Mouse (Mus musculus) neural tube, embryonic 14.5 days (tissue): ENCODE data around the gene Ppp1r26. TPM values are rescaled to one million over a fixed set of nuclear protein-coding genes. Genes with fewer than 3 reads are reported as not detected.
A peak's percentile ranks its signal among the peaks of the same experiment; 100 is the strongest.

ENCODE experiments used
- ATAC-seq: fragments of 200-750 bp; cut with Nextera tagmentation; 2 replicates; pipeline ENCODE4 v1.8.0; 2017; ENCODE audit warnings: low read depth, mild to moderate bottlenecking, moderate TSS enrichment, moderate library complexity
- H3K27ac ChIP-seq: fragments of 300-500 bp; sonication (generic); 2 replicates; pipeline ENCODE4 v1.5.1; 2014; ENCODE audit warnings: low read depth, mild to moderate bottlenecking, control low read depth, low read length, moderate library complexity, mixed read lengths
- H3K27me3 ChIP-seq: fragments of 300-500 bp; sonication (generic); 2 replicates; pipeline ENCODE4 v1.6.1; 2014; ENCODE audit warnings: low read length; ENCODE audit not compliant: control insufficient read depth, insufficient read depth
- H3K36me3 ChIP-seq: fragments of 300-500 bp; sonication (generic); 2 replicates; pipeline ENCODE4 v1.6.1; 2014; ENCODE audit warnings: low read length, mixed read lengths; ENCODE audit not compliant: control insufficient read depth, insufficient read depth
- H3K4me1 ChIP-seq: fragments of 300-500 bp; sonication (generic); 2 replicates; pipeline ENCODE4 v1.6.1; 2014; ENCODE audit warnings: low read length; ENCODE audit not compliant: control insufficient read depth, insufficient read depth
- H3K4me2 ChIP-seq: fragments of 300-500 bp; sonication (generic); 2 replicates; pipeline ENCODE4 v1.6.1; 2014; ENCODE audit warnings: mild to moderate bottlenecking, low read depth, low read length, control low read depth
- H3K4me3 ChIP-seq: fragments of 300-500 bp; sonication (generic); 2 replicates; pipeline ENCODE4 v1.5.1; 2014; ENCODE audit warnings: low read depth, low read length, control low read depth, mixed read lengths
- H3K9ac ChIP-seq: fragments of 300-500 bp; sonication (generic); replicated peaks from 2 replicates; pipeline ENCODE4 v1.6.1; 2014; ENCODE audit warnings: low read depth, mild to moderate bottlenecking, control low read depth, low read length, mixed read lengths
- H3K9me3 ChIP-seq: fragments of 300-500 bp; sonication (generic); 2 replicates; pipeline ENCODE4 v1.6.1; 2016; ENCODE audit warnings: low read length; ENCODE audit not compliant: control insufficient read depth
- WGBS: fragments of 180-500 bp; shearing (Covaris S2); extraction: QIAGEN DNeasy Blood & Tissue Kit; methylation state at CpG from one replicate; pipeline ENCODE4 v1.1.7; 2014; 5-methylcytosine and 5-hydroxymethylcytosine counted together
- polyA plus RNA-seq: library from polyadenylated mRNA; unstranded; fragments of >200 nt; fragmentation: Nextera tagmentation; extraction: Ambion mirVana; gene quantifications from 2 replicates; pipeline ENCODE4 v1.2.1, GENCODE M21; 2014

The Ppp1r26 gene
- polyA plus RNA-seq, 1 experiment from 2014 or later: 14.1 TPM

GRCm38 (mm10) chr2:28414116-28414756, 32.4 kb upstream of the Ppp1r26 start:
- Histone ChIP-seq H3K4me2 (no peak overlapping the region), H3K4me1 (peaks cover 14% of the 10 kb centered on the region; the same call in 1 of the 2 replicates), H3K4me3 (no peak overlapping the region), H3K27me3 (no peaks in the 10 kb centered on the region), H3K9me3 (no peaks in the 10 kb centered on the region), H3K27ac (no peak overlapping the region), H3K36me3 (no peaks in the 10 kb centered on the region), H3K9ac (no peak overlapping the region)
- no peak for ATAC-seq
- WGBS: 88% methylated on average over 5 of the region's 5 CpGs

GRCm38 (mm10) chr2:28414757-28415137, 31.9 kb upstream of the Ppp1r26 start:
- H3K27ac ChIP-seq: no peak overlapping the region
- no peaks in the 10 kb centered on the region for H3K27me3 ChIP-seq
- 92% methylated on average over 5 of the region's 5 CpGs for WGBS
- H3K4me2 ChIP-seq: no peak overlapping the region
- no peaks in the 10 kb centered on the region for H3K9me3 ChIP-seq
- H3K4me1 ChIP-seq: peaks cover 9% of the 10 kb centered on the region; the same call in 1 of the 2 replicates
- H3K4me3 ChIP-seq: no peak overlapping the region
- H3K9ac ChIP-seq: no peak overlapping the region
- ATAC-seq: no peak
- no peaks in the 10 kb centered on the region for H3K36me3 ChIP-seq

DNA sequence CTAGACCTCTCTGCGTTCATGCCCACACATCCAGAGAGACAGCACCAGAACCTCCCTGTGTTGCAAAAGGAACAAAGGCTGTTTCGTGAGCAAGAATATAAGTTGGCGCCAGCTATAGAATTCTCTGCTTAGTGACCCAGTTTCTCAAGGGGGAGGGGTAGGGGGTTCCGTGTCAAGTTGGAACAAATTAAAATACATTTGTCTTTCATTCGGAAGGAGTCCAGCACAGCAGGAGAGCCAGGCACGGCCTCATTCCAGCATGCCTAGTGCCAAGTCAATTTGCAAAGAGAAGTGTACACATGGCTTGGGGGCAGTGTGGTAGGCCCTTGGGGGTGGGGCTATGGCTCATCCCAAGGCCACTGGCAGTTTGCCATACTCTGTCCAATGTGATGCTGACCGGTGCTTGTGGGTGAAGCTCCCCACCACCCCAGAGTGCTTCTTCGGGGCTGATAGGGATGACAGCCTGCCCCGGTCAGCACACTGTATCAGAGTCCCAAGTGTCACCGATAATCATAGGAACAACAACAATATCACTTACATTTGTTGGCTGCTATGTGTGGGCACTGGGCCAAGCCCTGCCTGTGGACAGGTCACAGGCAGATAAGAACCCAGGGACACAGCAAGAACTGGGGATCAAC, 31.1 kb upstream of the Ppp1r26 start:
- Histone ChIP-seq H3K9me3 (no peaks in the 10 kb centered on the region), H3K27me3 (no peaks in the 10 kb centered on the region), H3K36me3 (no peaks in the 10 kb centered on the region), H3K4me2 (no peak overlapping the region), H3K27ac (no peak overlapping the region), H3K4me1 (peaks cover 9% of the 10 kb centered on the region; the same call in 1 of the 2 replicates), H3K4me3 (no peak overlapping the region), H3K9ac (no peak overlapping the region)
- ATAC-seq: peak; percentile 32; the same call in 1 of the 2 replicates
- 52% methylated on average over 10 of the region's 10 CpGs for WGBS

DNA sequence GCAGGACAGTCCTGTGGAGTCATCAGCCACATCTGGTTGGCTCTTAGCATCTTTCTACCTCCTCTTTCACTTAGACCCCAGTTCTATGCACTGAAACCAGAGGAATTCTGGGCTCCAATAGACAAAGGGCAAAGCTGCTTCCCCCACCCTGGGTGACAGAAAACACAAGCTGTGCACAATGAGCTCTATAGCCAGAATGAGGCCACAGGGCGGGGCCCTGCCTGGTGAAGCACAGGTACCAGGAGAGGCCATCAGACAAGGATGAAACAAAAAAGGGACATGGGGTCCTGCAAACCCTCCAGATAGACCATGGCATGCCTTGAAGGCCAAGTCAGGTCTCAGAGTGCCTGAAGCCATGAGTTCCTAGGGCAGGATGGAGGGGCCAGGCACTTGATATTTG, 30.1 kb upstream of the Ppp1r26 start:
- Histone ChIP-seq H3K27me3 (no peaks in the 10 kb centered on the region), H3K4me1 (peaks cover 9% of the 10 kb centered on the region; the same call in 1 of the 2 replicates), H3K27ac (0 out of 2 replicates have a peak overlapping the region, but pooled peaks have one; percentile 22), H3K4me3 (no peak overlapping the region), H3K36me3 (no peaks in the 10 kb centered on the region), H3K9me3 (no peaks in the 10 kb centered on the region), H3K9ac (no peak overlapping the region), H3K4me2 (no peak overlapping the region)
- ATAC-seq: no peak
- WGBS: 77% methylated on average over 1 of the region's 1 CpGs

DNA sequence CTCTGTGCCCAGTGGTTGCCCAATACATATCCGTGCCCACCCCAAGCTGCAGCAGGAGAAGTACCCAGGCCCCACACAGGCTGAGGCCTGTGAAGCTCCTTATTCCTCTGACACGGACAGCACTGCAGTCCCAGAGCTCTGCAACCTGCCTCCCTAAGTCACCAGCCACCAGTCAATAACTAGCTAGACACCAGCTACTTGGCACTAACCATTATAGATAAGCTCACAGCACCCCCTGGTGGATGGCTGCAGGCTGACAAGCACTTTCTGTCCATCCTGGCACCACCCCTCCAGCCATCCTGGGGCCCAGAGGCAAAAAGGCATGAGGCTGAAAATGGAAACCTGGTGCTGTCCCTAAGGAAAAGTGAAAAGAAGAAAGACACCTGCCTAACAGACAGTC, 28.6 kb upstream of the Ppp1r26 start:
- Histone ChIP-seq H3K9ac (no peak overlapping the region), H3K4me1 (peaks cover 9% of the 10 kb centered on the region; the same call in 1 of the 2 replicates), H3K27me3 (no peaks in the 10 kb centered on the region), H3K4me3 (no peak overlapping the region), H3K4me2 (no peak overlapping the region), H3K27ac (no peak overlapping the region), H3K9me3 (no peaks in the 10 kb centered on the region), H3K36me3 (no peaks in the 10 kb centered on the region)
- ATAC-seq: peak; percentile 66; the same call in 1 of the 2 replicates
- WGBS: 46% methylated on average over 2 of the region's 2 CpGs

DNA sequence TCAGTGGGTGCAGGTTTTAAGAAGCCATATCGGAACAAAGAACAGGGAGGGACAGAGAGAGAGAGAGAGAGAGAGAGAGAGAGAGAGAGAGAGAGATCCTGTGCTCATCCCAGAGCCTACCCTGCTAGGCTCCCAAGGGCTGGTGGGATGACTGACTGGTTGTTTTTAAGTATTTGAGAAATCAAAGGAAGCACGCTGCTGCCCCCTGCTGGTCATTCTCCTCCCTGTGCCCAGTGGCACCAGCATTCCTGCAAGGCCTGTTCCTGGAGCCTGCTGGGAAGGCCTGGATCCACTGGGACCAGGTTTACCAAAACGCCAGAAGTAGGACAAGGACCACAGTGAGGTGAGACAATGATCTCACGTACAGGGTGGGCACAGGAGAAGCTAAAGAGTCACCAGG, 26.7 kb upstream of the Ppp1r26 start:
- Histone ChIP-seq H3K27ac (no peak overlapping the region), H3K4me3 (no peak overlapping the region), H3K4me2 (no peak overlapping the region), H3K4me1 (peaks cover 9% of the 10 kb centered on the region; the same call in 1 of the 2 replicates), H3K36me3 (no peaks in the 10 kb centered on the region), H3K9ac (no peak overlapping the region), H3K27me3 (no peaks in the 10 kb centered on the region), H3K9me3 (no peaks in the 10 kb centered on the region)
- no peak for ATAC-seq
- WGBS: 19% methylated on average over 4 of the region's 4 CpGs

GRCm38 (mm10) chr2:28423167-28423566, 23.4 kb upstream of the Ppp1r26 start:
- H3K27ac ChIP-seq: no peak overlapping the region
- WGBS: 31% methylated on average over 3 of the region's 3 CpGs
- no peaks in the 10 kb centered on the region for H3K9me3 ChIP-seq

GRCm38 (mm10) chr2:28427226-28427625, 19.4 kb upstream of the Ppp1r26 start:
- no peaks in the 10 kb centered on the region for H3K9me3 ChIP-seq
- no peaks in the 10 kb centered on the region for H3K4me1 ChIP-seq
- H3K27me3 ChIP-seq: no peaks in the 10 kb centered on the region
- no peak overlapping the region for H3K4me3 ChIP-seq
- no peak for ATAC-seq
- WGBS: 84% methylated on average over 6 of the region's 6 CpGs
- no peaks in the 10 kb centered on the region for H3K36me3 ChIP-seq
- no peak overlapping the region for H3K9ac ChIP-seq
- H3K4me2 ChIP-seq: no peak overlapping the region
- H3K27ac ChIP-seq: no peak overlapping the region

More at GRCm38 (mm10) chr2:28423167-28423566, 23.4 kb upstream of the Ppp1r26 start:
- Histone ChIP-seq H3K4me3 (no peak overlapping the region), H3K36me3 (no peaks in the 10 kb centered on the region), H3K4me1 (no peaks in the 10 kb centered on the region), H3K9ac (no peak overlapping the region), H3K4me2 (no peak overlapping the region), H3K27me3 (no peaks in the 10 kb centered on the region)
- no peak for ATAC-seq

GRCm38 (mm10) chr2:28430846-28431245, 15.8 kb upstream of the Ppp1r26 start:
- no peaks in the 10 kb centered on the region for H3K4me1 ChIP-seq
- no peak overlapping the region for H3K27ac ChIP-seq
- no peaks in the 10 kb centered on the region for H3K27me3 ChIP-seq
- H3K36me3 ChIP-seq: no peaks in the 10 kb centered on the region
- H3K9ac ChIP-seq: no peak overlapping the region
- no peaks in the 10 kb centered on the region for H3K9me3 ChIP-seq
- 67% methylated on average over 6 of the region's 6 CpGs for WGBS
- H3K4me3 ChIP-seq: no peak overlapping the region
- H3K4me2 ChIP-seq: no peak overlapping the region
- no peak for ATAC-seq
